ENCODE assay signal across 7 mouse cellular contexts in genomic region chr15:93575884-93576283, GRCm38 (mm10). TPM values are rescaled to one million over a fixed set of nuclear protein-coding genes. Genes with fewer than 3 reads are reported as not detected.
A peak's percentile ranks its signal among the peaks of the same experiment; 100 is the strongest.
DNase-seq lines count a peak whose midpoint lies in the region; ATAC-seq lines count a peak whose summit lies in the region.

No protein-coding gene starts in this region.

- H3K27me3 ChIP-seq in forebrain, embryonic 11.5 days (ENCODE audit: control insufficient read depth, insufficient read depth, low read length), result no peaks in the 10 kb centered on the region
- no peaks in the 10 kb centered on the region for H3K27me3 ChIP-seq in hindbrain, embryonic 10.5 days (ENCODE audit: insufficient read depth, poor library complexity, severe bottlenecking)
- no peaks in the 10 kb centered on the region for H3K27me3 ChIP-seq in lung, embryonic 15.5 days

- WGBS in forebrain, embryonic 11.5 days, result 11% methylated on average over 5 of the region's 5 CpGs
- WGBS in hindbrain, embryonic 10.5 days, result 18% methylated on average over 5 of the region's 5 CpGs
- WGBS in lung, embryonic 15.5 days, result 6% methylated on average over 5 of the region's 5 CpGs

- H3K9me3 ChIP-seq in forebrain, embryonic 11.5 days (ENCODE audit: control insufficient read depth, low read length), result no peaks in the 10 kb centered on the region
- H3K9me3 ChIP-seq in hindbrain, embryonic 10.5 days, result 0 out of 2 replicates have a peak, but pooled peaks cover 13% of the 10 kb centered on the region
- H3K9me3 ChIP-seq in lung, embryonic 15.5 days, result no peaks in the 10 kb centered on the region

- H3K4me2 ChIP-seq in forebrain, embryonic 11.5 days (ENCODE audit: low read depth, low read length, severe bottlenecking), result no peak overlapping the region
- no peak overlapping the region for H3K4me2 ChIP-seq in lung, embryonic 15.5 days

- H3K9ac ChIP-seq in forebrain, embryonic 11.5 days (ENCODE audit: low read length), result no peak overlapping the region
- no peak overlapping the region for H3K9ac ChIP-seq in lung, embryonic 15.5 days

- no peaks in the 10 kb centered on the region for H3K36me3 ChIP-seq in forebrain, embryonic 11.5 days (ENCODE audit: control insufficient read depth, insufficient read depth, low read length)
- peaks cover 14% of the 10 kb centered on the region; the same call in 1 of the 2 replicates for H3K36me3 ChIP-seq in hindbrain, embryonic 10.5 days
- no peaks in the 10 kb centered on the region; the same call in 1 of the 2 replicates for H3K36me3 ChIP-seq in lung, embryonic 15.5 days

- H3K4me1 ChIP-seq in forebrain, embryonic 11.5 days (replicated peaks; ENCODE audit: control insufficient read depth, insufficient read depth, low read length), result no peaks in the 10 kb centered on the region
- no peaks in the 10 kb centered on the region; the same call in 1 of the 2 replicates for H3K4me1 ChIP-seq in hindbrain, embryonic 10.5 days (replicated peaks)
- H3K4me1 ChIP-seq in lung, embryonic 15.5 days, result no peaks in the 10 kb centered on the region

- no peak overlapping the region for H3K27ac ChIP-seq in forebrain, embryonic 11.5 days (ENCODE audit: low read depth, low read length)
- H3K27ac ChIP-seq in hindbrain, embryonic 10.5 days, result no peak overlapping the region
- H3K27ac ChIP-seq in lung, embryonic 15.5 days, result no peak overlapping the region

- ATAC-seq in forebrain, embryonic 11.5 days (replicated peaks; ENCODE audit: low FRiP score), result peak; percentile 56; the same call in 1 of the 2 replicates
- ATAC-seq in lung, embryonic 15.5 days (ENCODE audit: borderline replicate concordance, extremely low read depth, low FRiP score, low TSS enrichment), result peak; percentile 70

- no peak overlapping the region for H3K4me3 ChIP-seq in forebrain, embryonic 11.5 days (ENCODE audit: low read depth, low read length)
- no peak overlapping the region for H3K4me3 ChIP-seq in hindbrain, embryonic 10.5 days
- no peak overlapping the region for H3K4me3 ChIP-seq in lung, embryonic 15.5 days

- peak; percentile 79 for DNase-seq in R1 (ENCODE audit: low read depth, low spot score)
- peak; percentile 78 for DNase-seq in c-Kit-positive CD71-positive TER-119-positive erythroid progenitor cells, embryonic 14.5 days (ENCODE audit: low spot score)
- peak; percentile 79 for DNase-seq in forebrain, embryonic 11.5 days (ENCODE audit: low spot score)
- DNase-seq in hindbrain, embryonic 10.5 days (ENCODE audit: low spot score), result peak; percentile 65
- DNase-seq in layer of hippocampus, adult 18-20 months (ENCODE audit: low spot score in 2 of 2), result peak; percentile 52 to 87
- DNase-seq in retina, postnatal 1 day, result peak; percentile 89

RNA-seq across cellular contexts. Expression of gene Prickle1, which starts 19.8 kb away (rescaled TPM):
- 11.6 and 12.4 TPM in 2 replicates for polyA plus RNA-seq in forebrain, embryonic 11.5 days (2014; fragmentation: Nextera tagmentation; extraction: Ambion mirVana)
- 13.6 and 17.4 TPM in 2 replicates for polyA plus RNA-seq in hindbrain, embryonic 10.5 days (2016; fragmentation: Nextera tagmentation; extraction: Ambion mirVana)
- 10 to 100 TPM; 74.6 to 76.6 TPM for total RNA-seq in layer of hippocampus, adult 18-20 months (2021)
- polyA plus RNA-seq in lung, embryonic 15.5 days (2015; fragmentation: Nextera tagmentation; extraction: Ambion mirVana), result 22.2 and 23.6 TPM in 2 replicates
